Mouse (Mus musculus): ENCODE results near the gene Arhgef3. TPM values are rescaled to one million over a fixed set of nuclear protein-coding genes. Genes with fewer than 3 reads are reported as not detected.

The Arhgef3 gene
- total and polyA plus RNA-seq, 2 experiments from 2014 or later, result 16.8 to 19.8 TPM

DNA sequence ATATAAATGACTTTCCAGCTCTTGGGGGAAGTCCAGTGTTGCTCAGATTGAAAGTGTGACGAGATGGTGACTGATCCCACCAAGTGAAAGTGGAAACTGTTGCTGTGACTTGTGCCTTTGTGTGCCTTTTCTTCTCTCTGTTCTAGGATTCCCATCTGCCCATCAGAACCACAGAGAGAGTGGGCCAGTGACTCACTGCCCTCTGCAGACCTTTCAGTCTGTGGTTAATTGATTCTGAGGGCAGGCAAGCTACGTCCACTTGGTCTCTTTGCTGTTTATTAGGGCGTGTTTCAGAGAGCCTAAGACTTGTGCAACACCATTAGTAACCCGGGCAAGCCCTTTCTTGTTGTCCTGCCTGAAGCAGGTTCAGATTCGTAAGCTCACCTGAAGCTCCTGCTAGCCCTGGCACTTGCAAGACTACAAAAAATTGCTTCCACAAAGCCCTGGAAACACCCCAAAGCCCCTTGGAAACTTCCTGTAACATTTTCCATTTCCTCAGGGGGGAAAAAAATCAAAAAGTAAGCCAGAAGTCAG is 261.5 kb downstream of the Arhgef3 start:
- DNase-seq (ENCODE audit: low spot score) (no peak), ATAC-seq (no peak)
- no peaks in the 10 kb centered on the region for H3K27me3 ChIP-seq (ENCODE audit: insufficient read depth, low read length)
- H3K9ac ChIP-seq (replicated peaks; ENCODE audit: low read length), result no peak overlapping the region
- H3K4me2 ChIP-seq (ENCODE audit: low read depth, low read length), result no peak overlapping the region
- no peaks in the 10 kb centered on the region for H3K36me3 ChIP-seq (ENCODE audit: insufficient read depth, low read length)
- H3K27ac ChIP-seq, result no peak overlapping the region
- H3K4me1 ChIP-seq (ENCODE audit: insufficient read depth, low read length), result no peaks in the 10 kb centered on the region
- WGBS, result 74% methylated on average over 5 of the region's 5 CpGs
- no peaks in the 10 kb centered on the region for H3K9me3 ChIP-seq (ENCODE audit: low read length)
- TF ChIP-seq CTCF (IDR thresholded peaks at IDR 0.05; ENCODE audit: low read depth), result no peak
- no peak overlapping the region for H3K4me3 ChIP-seq (ENCODE audit: low read length)

DNA sequence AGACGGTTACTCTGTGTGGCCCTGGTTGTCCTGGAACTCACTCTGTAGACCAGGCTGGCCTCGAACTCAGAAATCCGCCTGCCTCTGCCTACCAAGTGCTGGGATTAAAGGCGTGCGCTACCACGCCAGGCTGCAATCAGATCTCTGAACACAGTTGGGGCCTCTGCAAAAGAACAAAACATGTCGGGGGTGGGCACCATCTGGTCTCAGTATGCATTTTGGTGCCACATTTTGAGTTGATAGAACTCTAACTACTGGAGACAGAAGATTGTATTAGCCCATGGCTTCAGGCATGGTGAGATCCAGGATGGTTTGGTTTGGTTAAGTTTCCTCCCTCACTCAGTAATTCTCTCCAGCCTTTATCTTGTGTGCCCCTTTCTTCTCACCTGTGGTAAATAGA is 264.0 kb downstream of the Arhgef3 start:
- Histone ChIP-seq H3K9ac (replicated peaks; ENCODE audit: low read length) (no peak overlapping the region), H3K4me3 (ENCODE audit: low read length) (no peak overlapping the region), H3K27me3 (ENCODE audit: insufficient read depth, low read length) (no peaks in the 10 kb centered on the region), H3K27ac (no peak overlapping the region), H3K9me3 (ENCODE audit: low read length) (no peaks in the 10 kb centered on the region), H3K4me1 (ENCODE audit: insufficient read depth, low read length) (no peaks in the 10 kb centered on the region), H3K4me2 (ENCODE audit: low read depth, low read length) (no peak overlapping the region), H3K36me3 (ENCODE audit: insufficient read depth, low read length) (no peaks in the 10 kb centered on the region)
- DNase-seq (ENCODE audit: low spot score) (no peak), ATAC-seq (no peak)
- 95% methylated on average over 7 of the region's 7 CpGs for WGBS
- TF ChIP-seq CTCF (IDR thresholded peaks at IDR 0.05; ENCODE audit: low read depth), result no peak

DNA sequence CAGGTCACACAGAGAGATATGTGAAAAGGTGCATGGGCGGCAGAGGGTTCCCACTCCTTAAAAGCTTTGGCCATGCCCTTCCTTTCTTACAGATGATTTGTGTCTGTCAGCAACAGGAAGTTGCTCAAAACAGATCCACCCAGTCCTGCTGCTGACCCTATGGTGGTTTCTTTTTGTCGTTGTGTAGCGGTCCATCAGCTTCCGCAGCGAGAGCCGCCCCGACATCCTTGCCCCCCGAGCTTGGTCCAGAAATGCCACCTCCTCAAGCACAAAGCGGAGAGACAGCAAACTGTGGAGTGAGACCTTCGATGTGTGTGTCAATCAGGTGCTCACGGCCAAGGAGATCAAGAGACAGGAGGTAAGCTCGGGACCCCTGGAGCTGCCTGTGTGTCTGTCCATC is 264.7 kb downstream of the Arhgef3 start:
- WGBS, result 85% methylated on average over 12 of the region's 12 CpGs
- TF ChIP-seq CTCF (IDR thresholded peaks at IDR 0.05; ENCODE audit: low read depth), result no peak
- H3K9me3 ChIP-seq (ENCODE audit: low read length), result no peaks in the 10 kb centered on the region
- no peak overlapping the region for H3K27ac ChIP-seq
- ATAC-seq (no peak), DNase-seq (ENCODE audit: low spot score) (no peak)
- no peaks in the 10 kb centered on the region for H3K36me3 ChIP-seq (ENCODE audit: insufficient read depth, low read length)
- no peak overlapping the region for H3K4me3 ChIP-seq (ENCODE audit: low read length)
- no peaks in the 10 kb centered on the region for H3K27me3 ChIP-seq (ENCODE audit: insufficient read depth, low read length)
- H3K4me1 ChIP-seq (ENCODE audit: insufficient read depth, low read length), result no peaks in the 10 kb centered on the region
- H3K4me2 ChIP-seq (ENCODE audit: low read depth, low read length), result no peak overlapping the region
- no peak overlapping the region for H3K9ac ChIP-seq (replicated peaks; ENCODE audit: low read length)

- no peak overlapping the region for H3K4me3 ChIP-seq (ENCODE audit: low read length)
- H3K27ac ChIP-seq, result no peak overlapping the region
- H3K9me3 ChIP-seq (ENCODE audit: low read length), result no peaks in the 10 kb centered on the region
- no peak overlapping the region for H3K9ac ChIP-seq (replicated peaks; ENCODE audit: low read length)
- ATAC-seq (no peak), DNase-seq (ENCODE audit: low spot score) (no peak)
- H3K36me3 ChIP-seq (ENCODE audit: insufficient read depth, low read length), result no peaks in the 10 kb centered on the region
- 87% methylated on average over 7 of the region's 7 CpGs for WGBS
- no peak for TF ChIP-seq CTCF (IDR thresholded peaks at IDR 0.05; ENCODE audit: low read depth)
- no peak overlapping the region for H3K4me2 ChIP-seq (ENCODE audit: low read depth, low read length)
- H3K4me1 ChIP-seq (ENCODE audit: insufficient read depth, low read length), result no peaks in the 10 kb centered on the region
- no peaks in the 10 kb centered on the region for H3K27me3 ChIP-seq (ENCODE audit: insufficient read depth, low read length)
Measured at GRCm38 (mm10) chr14:27381459-27381858, 266.8 kb downstream of the Arhgef3 start.

- Histone ChIP-seq H3K27ac (no peak overlapping the region), H3K4me3 (ENCODE audit: low read length) (no peak overlapping the region), H3K36me3 (ENCODE audit: insufficient read depth, low read length) (no peaks in the 10 kb centered on the region), H3K4me1 (ENCODE audit: insufficient read depth, low read length) (no peaks in the 10 kb centered on the region), H3K4me2 (ENCODE audit: low read depth, low read length) (no peak overlapping the region), H3K9ac (replicated peaks; ENCODE audit: low read length) (no peak overlapping the region), H3K9me3 (ENCODE audit: low read length) (no peaks in the 10 kb centered on the region), H3K27me3 (ENCODE audit: insufficient read depth, low read length) (no peaks in the 10 kb centered on the region)
- 89% methylated on average over 5 of the region's 5 CpGs for WGBS
- ATAC-seq, result no peak
- no peak for DNase-seq (ENCODE audit: low spot score)
- no peak for TF ChIP-seq CTCF (IDR thresholded peaks at IDR 0.05; ENCODE audit: low read depth)
Measured at GRCm38 (mm10) chr14:27383321-27383830, 268.7 kb downstream of the Arhgef3 start.

DNA sequence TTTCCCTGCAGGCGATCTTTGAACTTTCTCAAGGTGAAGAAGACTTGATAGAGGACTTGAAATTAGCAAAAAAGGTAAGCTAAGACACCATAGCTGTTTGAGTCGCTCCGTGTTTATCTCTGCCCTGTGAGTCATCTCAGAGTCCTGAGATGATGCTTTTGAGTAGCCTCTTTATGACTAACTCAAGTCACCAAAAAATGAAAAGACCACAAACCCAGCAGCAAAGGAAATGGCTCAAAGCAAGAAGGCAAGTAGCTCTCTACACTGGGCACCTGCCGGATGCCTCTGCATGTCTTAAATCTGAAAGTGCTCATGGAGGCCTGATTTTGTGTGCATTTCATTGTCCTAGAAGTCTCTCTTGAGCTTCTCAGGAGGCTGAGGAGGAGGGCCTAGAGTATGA is 269.4 kb downstream of the Arhgef3 start:
- Histone ChIP-seq H3K27me3 (ENCODE audit: insufficient read depth, low read length) (no peaks in the 10 kb centered on the region), H3K9me3 (ENCODE audit: low read length) (no peaks in the 10 kb centered on the region), H3K4me2 (ENCODE audit: low read depth, low read length) (no peak overlapping the region), H3K36me3 (ENCODE audit: insufficient read depth, low read length) (no peaks in the 10 kb centered on the region), H3K4me3 (ENCODE audit: low read length) (no peak overlapping the region), H3K27ac (no peak overlapping the region), H3K9ac (replicated peaks; ENCODE audit: low read length) (no peak overlapping the region), H3K4me1 (ENCODE audit: insufficient read depth, low read length) (no peaks in the 10 kb centered on the region)
- TF ChIP-seq CTCF (IDR thresholded peaks at IDR 0.05; ENCODE audit: low read depth), result no peak
- 89% methylated on average over 4 of the region's 4 CpGs for WGBS
- no peak for ATAC-seq
- no peak for DNase-seq (ENCODE audit: low spot score)

DNA sequence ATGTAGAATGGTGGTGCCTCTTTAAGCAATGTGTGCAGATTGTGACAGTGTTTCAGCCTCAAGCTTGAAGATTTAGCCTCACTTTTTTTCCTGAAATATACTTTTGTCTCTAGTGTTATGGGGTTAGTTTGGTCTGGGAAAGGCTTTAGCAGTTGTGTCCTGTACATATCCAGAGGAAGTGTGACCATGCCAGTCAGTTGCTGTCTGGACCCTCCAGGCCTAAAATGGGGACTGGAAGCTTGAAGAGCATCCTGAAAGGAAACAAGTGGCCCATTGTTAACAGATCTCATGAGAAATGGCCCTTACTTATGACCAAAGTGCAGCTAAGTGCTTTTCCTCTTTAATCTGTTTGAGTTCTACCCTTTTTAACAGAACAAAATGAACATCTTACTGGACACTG is 273.9 kb downstream of the Arhgef3 start:
- no peaks in the 10 kb centered on the region for H3K9me3 ChIP-seq (ENCODE audit: low read length)
- H3K27me3 ChIP-seq (ENCODE audit: insufficient read depth, low read length), result no peaks in the 10 kb centered on the region
- H3K4me2 ChIP-seq (ENCODE audit: low read depth, low read length), result no peak overlapping the region
- no peaks in the 10 kb centered on the region for H3K4me1 ChIP-seq (ENCODE audit: insufficient read depth, low read length)
- H3K27ac ChIP-seq, result no peak overlapping the region
- H3K4me3 ChIP-seq (ENCODE audit: low read length), result no peak overlapping the region
- DNase-seq (ENCODE audit: low spot score), result no peak
- TF ChIP-seq CTCF (IDR thresholded peaks at IDR 0.05; ENCODE audit: low read depth), result no peak
- no peaks in the 10 kb centered on the region for H3K36me3 ChIP-seq (ENCODE audit: insufficient read depth, low read length)
- ATAC-seq, result no peak
- H3K9ac ChIP-seq (replicated peaks; ENCODE audit: low read length), result no peak overlapping the region

All from hindbrain, postnatal 0 days (tissue).